In genomic region chr1:63272741-63273338, GRCm38 (mm10) we compare ENCODE assay signal across 8 mouse cellular contexts. TPM values are rescaled to one million over a fixed set of nuclear protein-coding genes. Genes with fewer than 3 reads are reported as not detected.
DNase-seq lines count a peak whose midpoint lies in the region; ATAC-seq and TF ChIP-seq lines count a peak whose summit lies in the region.

TSS of gene Zdbf2 (plus strand) at chr1:63273265.

- intact Hi-C loops in left cerebral cortex, postnatal 36 days (cut with DNase I): loop anchor here (5.0 to 10.0 kb wide), 2 partner anchors 91 to 172 kb away; partner anchors contain the start of gene Adam23

- peak; percentile 7 for DNase-seq in CD4-positive, CD25-positive, alpha-beta regulatory T cell, adult 2 months (ENCODE audit: low read depth, low spot score)
- no peak for DNase-seq in lung, adult 2 months
- no peak for DNase-seq in lung, postnatal 10 days
- peak in 1 of 2 experiments; percentile 21 for DNase-seq in left cerebral cortex, postnatal 36 days (ENCODE audit: low spot score in 2 of 2)
- DNase-seq in frontal cortex, adult 2 months (ENCODE audit: extremely low spot score in 1 of 2, low spot score in 1 of 2): no peak

- no peaks in the 10 kb centered on the region for H3K4me1 ChIP-seq in lung, adult 2 months (ENCODE audit: control insufficient read depth, insufficient read depth, low read length)
- no peaks in the 10 kb centered on the region; the same call in 1 of the 2 replicates for H3K4me1 ChIP-seq in forebrain, embryonic 16.5 days (replicated peaks; ENCODE audit: control insufficient read depth, insufficient read depth, low read length)
- no peaks in the 10 kb centered on the region for H3K4me1 ChIP-seq in neural tube, embryonic 14.5 days (ENCODE audit: control insufficient read depth, insufficient read depth, low read length)

- H3K27ac ChIP-seq in forebrain, embryonic 16.5 days (ENCODE audit: low read length): peak within 1 kb of the TSS; percentile 56
- peak within 1 kb of the TSS; percentile 60 for H3K27ac ChIP-seq in neural tube, embryonic 14.5 days (ENCODE audit: low read depth, low read length)

- peak within 1 kb of the TSS; percentile 68 for H3K9ac ChIP-seq in forebrain, embryonic 16.5 days (replicated peaks; ENCODE audit: low read depth, low read length)
- H3K9ac ChIP-seq in neural tube, embryonic 14.5 days (replicated peaks; ENCODE audit: low read depth, low read length): peak within 1 kb of the TSS; percentile 72

- ATAC-seq in CD4-positive, CD25-positive, alpha-beta regulatory T cell, adult 4 months: no peak
- ATAC-seq in forebrain, embryonic 16.5 days: peak; percentile 92
- ATAC-seq in neural tube, embryonic 14.5 days (ENCODE audit: low read depth): peak; percentile 93

- no peak for TF ChIP-seq CTCF in lung, adult 2 months (IDR thresholded peaks at IDR 0.05; ENCODE audit: insufficient read depth, low read length)

- no peaks in the 10 kb centered on the region for H3K9me3 ChIP-seq in forebrain, embryonic 16.5 days (ENCODE audit: control insufficient read depth, low read length)
- H3K9me3 ChIP-seq in neural tube, embryonic 14.5 days (ENCODE audit: control insufficient read depth, low read length): no peaks in the 10 kb centered on the region

- H3K27me3 ChIP-seq in forebrain, embryonic 16.5 days (replicated peaks; ENCODE audit: control insufficient read depth, insufficient read depth, low read length): peaks cover 30% of the 10 kb centered on the region
- peaks cover 9% of the 10 kb centered on the region; the same call in 1 of the 2 replicates for H3K27me3 ChIP-seq in neural tube, embryonic 14.5 days (ENCODE audit: control insufficient read depth, insufficient read depth, low read length)

- no peaks in the 10 kb centered on the region for H3K36me3 ChIP-seq in forebrain, embryonic 16.5 days (ENCODE audit: control insufficient read depth, insufficient read depth)
- no peaks in the 10 kb centered on the region for H3K36me3 ChIP-seq in neural tube, embryonic 14.5 days (ENCODE audit: control insufficient read depth, insufficient read depth, low read length)

- H3K4me3 ChIP-seq in lung, adult 2 months (replicated peaks; ENCODE audit: extremely low read depth, low read depth, low read length): peak within 1 kb of the TSS; percentile 31
- peak within 1 kb of the TSS; percentile 60 for H3K4me3 ChIP-seq in forebrain, embryonic 16.5 days (replicated peaks; ENCODE audit: low read length)
- H3K4me3 ChIP-seq in neural tube, embryonic 14.5 days (ENCODE audit: low read depth, low read length): peak within 1 kb of the TSS; percentile 59

- no peak for TF ChIP-seq POLR2A in lung, adult 2 months (IDR thresholded peaks at IDR 0.05; ENCODE audit: borderline replicate concordance, extremely low read depth, low read depth, low read length)

- H3K4me2 ChIP-seq in forebrain, embryonic 16.5 days (ENCODE audit: low read length): peak within 1 kb of the TSS; percentile 51
- peak within 1 kb of the TSS; percentile 47 for H3K4me2 ChIP-seq in neural tube, embryonic 14.5 days (ENCODE audit: low read depth, low read length)

- WGBS in lung, adult 2 months: 4% methylated on average over 48 of the region's 49 CpGs
- WGBS in forebrain, embryonic 16.5 days: under 1% methylated on average over 40 of the region's 49 CpGs
- under 1% methylated on average over 48 of the region's 49 CpGs for WGBS in neural tube, embryonic 14.5 days

RNA-seq across cellular contexts. Expression of gene Zdbf2, which starts in this region (rescaled TPM):
- not detected for polyA plus RNA-seq in CD4-positive, CD25-positive, alpha-beta regulatory T cell, adult 4 months (2017; shearing (Covaris generic))
- 0.19 and 0.33 TPM in 2 replicates for polyA plus RNA-seq in lung, adult 2 months (2012; rRNA removed)
- polyA plus RNA-seq in forebrain, embryonic 16.5 days (2015; fragmentation: Nextera tagmentation; extraction: Ambion mirVana): 24.4 and 29.0 TPM in 2 replicates
- total RNA-seq in left cerebral cortex, postnatal 36 days (2021): 10 to 100 TPM; 16.1 to 20.9 TPM
- polyA plus RNA-seq in neural tube, embryonic 14.5 days (2014; fragmentation: Nextera tagmentation; extraction: Ambion mirVana): 25.6 and 36.0 TPM in 2 replicates
- 2.6 and 3.2 TPM in 2 replicates for polyA plus RNA-seq in frontal cortex, adult 2 months (2012; rRNA removed)
